Mouse (Mus musculus) liver, postnatal 0 days (tissue): Measurements from ENCODE around the gene Dcaf10.

Experiments
- CTCF ChIP-seq: sonication (generic); IDR thresholded peaks from 2 replicates; pipeline ENCODE4 v1.5.1; 2016; ENCODE audit warnings: antibody characterized with exemption, low read depth
- EP300 ChIP-seq: IDR thresholded peaks from 2 replicates; pipeline ENCODE4 v1.6.1; 2016; ENCODE audit warnings: antibody characterized with exemption, low read depth, mild to moderate bottlenecking

GRCm38 (mm10) chr4:45412433-45413192 is 70.7 kb downstream of the Dcaf10 start:
- TF ChIP-seq EP300 (no peak), CTCF (no peak)
